Mouse (Mus musculus): ENCODE results near the gene Usp25. TPM values are rescaled to one million over a fixed set of nuclear protein-coding genes. Genes with fewer than 3 reads are reported as not detected.

Gene Usp25
- polyA plus RNA-seq, 1 experiment: 18.8 TPM

DNA sequence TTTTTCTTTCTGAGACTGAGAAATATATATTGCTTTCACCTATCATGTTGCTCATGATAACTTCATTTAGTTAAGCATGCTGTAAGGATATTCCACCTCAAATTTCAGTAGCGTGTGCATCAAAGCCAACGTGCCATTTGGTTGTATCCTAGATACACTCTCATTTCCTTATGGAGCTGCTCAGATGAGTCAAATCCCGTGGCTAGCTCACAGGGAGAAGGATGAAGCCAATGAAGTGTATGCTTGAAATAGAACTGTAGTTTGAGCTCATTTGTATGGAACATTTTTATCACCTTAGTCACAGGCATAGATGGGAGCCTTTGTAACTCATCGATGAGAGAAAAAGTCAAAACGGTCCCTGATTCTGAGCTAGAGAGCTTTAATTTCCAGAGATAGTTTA lies 20.8 kb downstream of the Usp25 start:
- 88% methylated on average over 5 of the region's 5 CpGs for WGBS
- no peaks in the 10 kb centered on the region for H3K27me3 ChIP-seq (ENCODE audit: control insufficient read depth, insufficient read depth, low read length)
- H3K36me3 ChIP-seq (ENCODE audit: control insufficient read depth, insufficient read depth, low read length): peaks cover 23% of the 10 kb centered on the region
- no peak for TF ChIP-seq CTCF (IDR thresholded peaks at IDR 0.05; ENCODE audit: extremely low read depth, insufficient read depth, insufficient read length, insufficient replicate concordance)
- TF ChIP-seq POLR2A (IDR thresholded peaks at IDR 0.05; ENCODE audit: low read depth, low read length): no peak
- H3K27ac ChIP-seq (ENCODE audit: insufficient read depth, low read length): no peak overlapping the region
- no peak for DNase-seq (ENCODE audit: low read depth in 1 of 2, low spot score in 2 of 2)
- no peak overlapping the region for H3K4me3 ChIP-seq (ENCODE audit: extremely low read depth, insufficient read depth, insufficient read length)
- H3K4me1 ChIP-seq (ENCODE audit: control insufficient read depth, insufficient read depth, insufficient read length): no peaks in the 10 kb centered on the region; the same call in 1 of the 2 replicates

- H3K27ac ChIP-seq (ENCODE audit: insufficient read depth, low read length): no peak overlapping the region
- TF ChIP-seq POLR2A (IDR thresholded peaks at IDR 0.05; ENCODE audit: low read depth, low read length) (no peak), CTCF (IDR thresholded peaks at IDR 0.05; ENCODE audit: extremely low read depth, insufficient read depth, insufficient read length, insufficient replicate concordance) (no peak)
- H3K36me3 ChIP-seq (ENCODE audit: control insufficient read depth, insufficient read depth, low read length): peaks cover 23% of the 10 kb centered on the region
- H3K4me1 ChIP-seq (ENCODE audit: control insufficient read depth, insufficient read depth, insufficient read length): no peaks in the 10 kb centered on the region; the same call in 1 of the 2 replicates
- DNase-seq (ENCODE audit: low read depth in 1 of 2, low spot score in 2 of 2): no peak
- WGBS: 78% methylated on average over 8 of the region's 8 CpGs
- no peaks in the 10 kb centered on the region for H3K27me3 ChIP-seq (ENCODE audit: control insufficient read depth, insufficient read depth, low read length)
- no peak overlapping the region for H3K4me3 ChIP-seq (ENCODE audit: extremely low read depth, insufficient read depth, insufficient read length)
These were observed 21.2 kb downstream of the Usp25 start for GRCm38 (mm10) chr16:77034751-77035150.

GRCm38 (mm10) chr16:77041573-77041972 lies 28.1 kb downstream of the Usp25 start:
- Histone ChIP-seq H3K36me3 (ENCODE audit: control insufficient read depth, insufficient read depth, low read length) (peaks cover 19% of the 10 kb centered on the region), H3K4me3 (ENCODE audit: extremely low read depth, insufficient read depth, insufficient read length) (no peak overlapping the region), H3K27me3 (ENCODE audit: control insufficient read depth, insufficient read depth, low read length) (no peaks in the 10 kb centered on the region), H3K4me1 (ENCODE audit: control insufficient read depth, insufficient read depth, insufficient read length) (no peaks in the 10 kb centered on the region), H3K27ac (ENCODE audit: insufficient read depth, low read length) (no peak overlapping the region)
- no peak for TF ChIP-seq CTCF (IDR thresholded peaks at IDR 0.05; ENCODE audit: extremely low read depth, insufficient read depth, insufficient read length, insufficient replicate concordance)
- TF ChIP-seq POLR2A (IDR thresholded peaks at IDR 0.05; ENCODE audit: low read depth, low read length): no peak
- no peak for DNase-seq (ENCODE audit: low read depth in 1 of 2, low spot score in 2 of 2)
- 89% methylated on average over 5 of the region's 5 CpGs for WGBS

DNA sequence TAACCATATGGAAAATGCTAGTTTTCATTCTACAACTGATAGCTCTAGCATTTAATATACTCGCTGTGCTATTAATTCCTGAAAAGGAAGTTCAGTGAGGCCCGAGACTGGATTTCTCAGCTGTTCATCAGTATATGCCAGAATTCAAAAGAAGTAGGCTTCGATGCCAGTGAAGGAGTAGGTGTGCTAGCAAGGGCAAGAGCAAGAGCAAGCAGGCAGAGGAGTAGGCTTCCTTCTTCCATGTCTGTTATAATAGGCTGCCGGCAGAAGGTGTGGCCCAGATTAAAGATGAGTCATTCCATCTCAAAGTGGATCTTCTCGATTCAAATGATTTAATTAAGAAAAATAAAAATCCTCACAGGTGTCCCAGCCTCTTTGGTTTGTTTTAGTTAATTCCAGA lies 30.0 kb downstream of the Usp25 start:
- H3K4me1 ChIP-seq (ENCODE audit: control insufficient read depth, insufficient read depth, insufficient read length): no peaks in the 10 kb centered on the region
- DNase-seq (ENCODE audit: low read depth in 1 of 2, low spot score in 2 of 2): no peak
- no peaks in the 10 kb centered on the region for H3K27me3 ChIP-seq (ENCODE audit: control insufficient read depth, insufficient read depth, low read length)
- no peak overlapping the region for H3K4me3 ChIP-seq (ENCODE audit: extremely low read depth, insufficient read depth, insufficient read length)
- TF ChIP-seq CTCF (IDR thresholded peaks at IDR 0.05; ENCODE audit: extremely low read depth, insufficient read depth, insufficient read length, insufficient replicate concordance) (no peak), POLR2A (IDR thresholded peaks at IDR 0.05; ENCODE audit: low read depth, low read length) (no peak)
- H3K27ac ChIP-seq (ENCODE audit: insufficient read depth, low read length): no peak overlapping the region
- H3K36me3 ChIP-seq (ENCODE audit: control insufficient read depth, insufficient read depth, low read length): peaks cover 10% of the 10 kb centered on the region
- 92% methylated on average over 5 of the region's 5 CpGs for WGBS

DNA sequence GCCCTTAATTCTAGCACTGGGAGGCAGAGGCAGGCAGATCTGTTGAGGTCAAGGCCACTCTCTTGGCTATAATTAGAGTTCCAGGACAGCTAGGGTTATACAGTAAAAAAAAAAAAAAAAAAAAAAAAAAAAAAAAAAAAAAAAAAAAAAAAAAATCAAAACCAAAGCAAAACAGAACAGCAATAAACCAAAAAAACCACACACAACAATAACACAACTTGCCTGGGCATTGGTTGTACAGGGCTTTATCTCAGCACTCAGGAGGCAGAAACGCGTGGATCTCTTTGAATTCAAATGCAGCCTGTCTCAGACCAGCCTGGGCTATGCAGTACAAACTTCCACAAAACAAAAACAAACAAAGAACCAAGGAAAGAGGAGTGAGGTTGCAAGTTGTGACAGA lies 40.7 kb downstream of the Usp25 start:
- H3K36me3 ChIP-seq (ENCODE audit: control insufficient read depth, insufficient read depth, low read length): peaks cover 33% of the 10 kb centered on the region
- TF ChIP-seq POLR2A (IDR thresholded peaks at IDR 0.05; ENCODE audit: low read depth, low read length): no peak
- TF ChIP-seq CTCF (IDR thresholded peaks at IDR 0.05; ENCODE audit: extremely low read depth, insufficient read depth, insufficient read length, insufficient replicate concordance): no peak

DNA sequence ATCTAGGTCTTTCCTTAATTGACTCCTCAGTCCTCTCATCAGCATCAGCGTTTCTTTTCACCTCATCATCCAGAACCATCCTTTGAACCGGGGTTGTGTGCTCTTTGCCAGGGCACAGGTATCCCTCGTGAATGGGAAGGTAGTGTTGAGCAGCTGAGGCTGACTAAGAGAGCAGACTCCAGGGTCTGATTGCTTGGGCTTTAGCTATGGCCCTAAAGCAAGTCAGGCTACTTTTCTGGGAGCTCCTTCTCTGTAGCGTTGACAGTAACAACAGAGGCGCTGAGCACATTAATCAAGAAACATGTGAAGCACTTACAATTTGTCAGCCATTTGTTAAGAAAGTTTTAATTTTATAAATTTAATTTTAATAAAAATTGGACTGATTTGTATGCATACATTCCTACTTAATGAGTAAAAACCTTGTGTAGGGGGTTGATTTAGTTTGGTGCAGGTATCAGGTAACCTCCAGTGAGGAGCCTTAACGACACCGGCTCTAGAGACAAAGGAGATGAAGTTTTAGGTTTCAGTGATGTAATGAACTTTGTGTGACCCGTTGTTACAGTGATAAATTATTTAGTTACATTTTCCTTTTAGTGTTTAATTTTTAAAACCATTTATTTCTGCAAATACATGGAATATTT lies 42.1 kb downstream of the Usp25 start:
- WGBS: 95% methylated on average over 8 of the region's 8 CpGs
- Histone ChIP-seq H3K36me3 (ENCODE audit: control insufficient read depth, insufficient read depth, low read length) (peaks cover 32% of the 10 kb centered on the region), H3K4me1 (ENCODE audit: control insufficient read depth, insufficient read depth, insufficient read length) (no peaks in the 10 kb centered on the region), H3K4me3 (ENCODE audit: extremely low read depth, insufficient read depth, insufficient read length) (no peak overlapping the region), H3K27me3 (ENCODE audit: control insufficient read depth, insufficient read depth, low read length) (no peaks in the 10 kb centered on the region), H3K27ac (ENCODE audit: insufficient read depth, low read length) (no peak overlapping the region)
- DNase-seq (ENCODE audit: low read depth in 1 of 2, low spot score in 2 of 2): no peak
- no peak for TF ChIP-seq CTCF (IDR thresholded peaks at IDR 0.05; ENCODE audit: extremely low read depth, insufficient read depth, insufficient read length, insufficient replicate concordance)
- TF ChIP-seq POLR2A (IDR thresholded peaks at IDR 0.05; ENCODE audit: low read depth, low read length): no peak

More for the DNA sequence above, 40.7 kb downstream of the Usp25 start:
- Histone ChIP-seq H3K27me3 (ENCODE audit: control insufficient read depth, insufficient read depth, low read length) (no peaks in the 10 kb centered on the region), H3K27ac (ENCODE audit: insufficient read depth, low read length) (no peak overlapping the region), H3K4me3 (ENCODE audit: extremely low read depth, insufficient read depth, insufficient read length) (no peak overlapping the region), H3K4me1 (ENCODE audit: control insufficient read depth, insufficient read depth, insufficient read length) (no peaks in the 10 kb centered on the region)
- 92% methylated on average over 2 of the region's 2 CpGs for WGBS
- DNase-seq (ENCODE audit: low read depth in 1 of 2, low spot score in 2 of 2): no peak

- TF ChIP-seq POLR2A (IDR thresholded peaks at IDR 0.05; ENCODE audit: low read depth, low read length) (no peak), CTCF (IDR thresholded peaks at IDR 0.05; ENCODE audit: extremely low read depth, insufficient read depth, insufficient read length, insufficient replicate concordance) (no peak)
- Histone ChIP-seq H3K27ac (ENCODE audit: insufficient read depth, low read length) (no peak overlapping the region), H3K4me3 (ENCODE audit: extremely low read depth, insufficient read depth, insufficient read length) (no peak overlapping the region), H3K27me3 (ENCODE audit: control insufficient read depth, insufficient read depth, low read length) (no peaks in the 10 kb centered on the region), H3K36me3 (ENCODE audit: control insufficient read depth, insufficient read depth, low read length) (peaks cover 32% of the 10 kb centered on the region), H3K4me1 (ENCODE audit: control insufficient read depth, insufficient read depth, insufficient read length) (no peaks in the 10 kb centered on the region)
- DNase-seq (ENCODE audit: low read depth in 1 of 2, low spot score in 2 of 2): no peak
- WGBS: 95% methylated on average over 8 of the region's 8 CpGs
These were observed 42.6 kb downstream of the Usp25 start for GRCm38 (mm10) chr16:77056160-77056520.

Measured in spleen, adult 2 months (tissue).